Comparison of ENCODE assay signal across 8 mouse cellular contexts in the genomic region with DNA sequence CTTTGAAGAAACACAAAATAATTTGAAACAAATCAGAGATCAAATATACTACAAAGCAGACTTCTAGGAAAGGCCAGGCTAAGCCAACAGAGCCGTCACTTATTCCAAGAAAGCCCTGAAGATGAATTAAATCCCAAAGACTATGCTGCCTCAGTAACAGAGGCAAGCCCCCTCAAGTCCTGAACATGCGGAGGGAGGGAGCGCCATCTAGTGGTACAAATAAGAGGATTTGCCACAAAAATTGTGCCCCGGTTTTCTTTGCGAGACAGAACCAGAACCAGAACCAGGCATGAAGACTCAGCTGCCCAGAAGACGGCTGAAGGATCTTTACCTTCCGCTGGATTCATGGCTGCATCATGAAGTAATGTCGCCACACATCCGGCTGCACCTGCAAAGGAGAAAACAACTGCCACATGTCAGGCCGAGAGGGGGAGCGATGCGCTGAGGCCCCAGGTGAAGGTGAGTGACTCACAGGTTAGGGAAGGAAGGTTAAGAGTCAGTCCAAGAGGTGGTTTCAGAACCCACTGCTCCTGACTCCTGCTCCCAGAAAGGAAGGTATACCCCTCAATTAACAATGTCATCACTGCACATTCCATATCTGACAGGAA. TPM values are rescaled to one million over a fixed set of nuclear protein-coding genes. Genes with fewer than 3 reads are reported as not detected.
A peak's percentile ranks its signal among the peaks of the same experiment; 100 is the strongest.
DNase-seq lines count a peak whose midpoint lies in the region; ATAC-seq and TF ChIP-seq lines count a peak whose summit lies in the region.
"Had no signal": no experiment of that assay in that cellular context is flagged by ENCODE, and none has a peak within 500 bp of the region (broad histone marks: within the 10 kb centered on the region; RNA-seq: fewer than 3 reads in every experiment).

No protein-coding gene starts in this region.

- H3K27ac ChIP-seq in kidney, embryonic 16.5 days (ENCODE audit: low read length): no peak overlapping the region
- no peak overlapping the region for H3K27ac ChIP-seq in CH12.LX (ENCODE audit: insufficient read depth, low read depth)
- no peak overlapping the region for H3K27ac ChIP-seq in forebrain, embryonic 16.5 days (ENCODE audit: low read length)
- no peak overlapping the region for H3K27ac ChIP-seq in intestine, embryonic 16.5 days (ENCODE audit: low read length)
- H3K27ac ChIP-seq: limb, embryonic 12.5 days had no signal

- H3K4me3 ChIP-seq in kidney, embryonic 16.5 days (ENCODE audit: low read length): no peak overlapping the region
- no peak overlapping the region for H3K4me3 ChIP-seq in CH12.LX (replicated peaks in 1 of 3; ENCODE audit: low read depth in 2 of 3, low read length in 2 of 3, poor library complexity in 1 of 3)
- no peak overlapping the region for H3K4me3 ChIP-seq in forebrain, embryonic 16.5 days (replicated peaks; ENCODE audit: low read length)
- H3K4me3 ChIP-seq in intestine, embryonic 16.5 days (ENCODE audit: low read length): no peak overlapping the region
- H3K4me3 ChIP-seq: limb, embryonic 12.5 days had no signal

- no peak for TF ChIP-seq EP300 in CH12.LX (IDR thresholded peaks at IDR 0.05; ENCODE audit: low read length)

- dilution Hi-C loops in CH12.LX (cut with MboI; ENCODE audit: extremely low pct_ligation_motif_present, extremely low pct_unique_long_range_greater_than_20kb, low sequenced_read_pairs): no loop called here

- TF ChIP-seq POLR2A in CH12.LX (IDR thresholded peaks at IDR 0.05; ENCODE audit: low read depth, low read length): no peak

- ATAC-seq in kidney, embryonic 16.5 days (ENCODE audit: low FRiP score, low TSS enrichment): no peak
- ATAC-seq in forebrain, embryonic 16.5 days: 0 out of 2 replicates have a peak, but pooled peaks have one; percentile 57
- no peak for ATAC-seq in intestine, embryonic 16.5 days

- H3K9ac ChIP-seq in kidney, embryonic 16.5 days (replicated peaks; ENCODE audit: low read length): no peak overlapping the region
- H3K9ac ChIP-seq in CH12.LX (ENCODE audit: insufficient read depth, low read depth): no peak overlapping the region
- H3K9ac ChIP-seq in forebrain, embryonic 16.5 days (replicated peaks; ENCODE audit: low read depth, low read length): no peak overlapping the region
- no peak overlapping the region for H3K9ac ChIP-seq in intestine, embryonic 16.5 days (ENCODE audit: low read depth, low read length)
- H3K9ac ChIP-seq: limb, embryonic 12.5 days had no signal

- TF ChIP-seq RAD21 in CH12.LX (IDR thresholded peaks at IDR 0.05; ENCODE audit: low read depth, low read length): peak; percentile 62

- peaks cover 15% of the 10 kb centered on the region for H3K36me3 ChIP-seq in kidney, embryonic 16.5 days (ENCODE audit: insufficient read depth, low read length)
- peaks cover 23 to 74% of the 10 kb centered on the region in 2 experiments for H3K36me3 ChIP-seq in CH12.LX (replicated peaks in 1 of 2; ENCODE audit: control insufficient read depth in 1 of 2, insufficient read depth in 1 of 2, low read length in 1 of 2)
- H3K36me3 ChIP-seq in forebrain, embryonic 16.5 days (ENCODE audit: control insufficient read depth, insufficient read depth): 0 out of 2 replicates have a peak, but pooled peaks cover 7% of the 10 kb centered on the region
- 0 out of 2 replicates have a peak, but pooled peaks cover 7% of the 10 kb centered on the region for H3K36me3 ChIP-seq in intestine, embryonic 16.5 days (ENCODE audit: control insufficient read depth, insufficient read depth, low read length)

- H3K4me2 ChIP-seq in kidney, embryonic 16.5 days (replicated peaks; ENCODE audit: low read depth, low read length): no peak overlapping the region
- H3K4me2 ChIP-seq in CH12.LX (ENCODE audit: insufficient read depth, low read depth, poor library complexity, severe bottlenecking): no peak overlapping the region
- no peak overlapping the region for H3K4me2 ChIP-seq in forebrain, embryonic 16.5 days (ENCODE audit: low read length)
- H3K4me2 ChIP-seq in intestine, embryonic 16.5 days (ENCODE audit: low read depth, low read length): no peak overlapping the region
- H3K4me2 ChIP-seq: limb, embryonic 12.5 days had no signal

- H3K79me2 ChIP-seq in CH12.LX (replicated peaks; ENCODE audit: control insufficient read depth, extremely low read depth, insufficient read depth, poor library complexity, severe bottlenecking): no peaks in the 10 kb centered on the region; the same call in 1 of the 2 replicates

- peak; percentile 59 to 75 for TF ChIP-seq CTCF in CH12.LX (conservative IDR thresholded peaks at IDR 0.05 in 1 of 2, IDR thresholded peaks at IDR 0.05 in 1 of 2; ENCODE audit: low read depth in 2 of 2, low read length in 2 of 2)

- WGBS in kidney, embryonic 16.5 days: 58% methylated on average over 12 of the region's 12 CpGs
- WGBS in forebrain, embryonic 16.5 days: 44% methylated on average over 12 of the region's 12 CpGs
- 55% methylated on average over 12 of the region's 12 CpGs for WGBS in intestine, embryonic 16.5 days

- no peaks in the 10 kb centered on the region for H3K9me3 ChIP-seq in kidney, embryonic 16.5 days (ENCODE audit: low read length)
- H3K9me3 ChIP-seq in CH12.LX (replicated peaks; ENCODE audit: low read length): no peaks in the 10 kb centered on the region
- no peaks in the 10 kb centered on the region for H3K9me3 ChIP-seq in forebrain, embryonic 16.5 days (ENCODE audit: control insufficient read depth, low read length)
- no peaks in the 10 kb centered on the region for H3K9me3 ChIP-seq in intestine, embryonic 16.5 days (ENCODE audit: control insufficient read depth, low read length)
- H3K9me3 ChIP-seq: limb, embryonic 12.5 days had no signal

- in situ Hi-C loops in CH12.LX (cut with MboI; ENCODE audit: low pct_ligation_motif_present, low pct_unique_long_range_greater_than_20kb, low sequenced_read_pairs): no loop called here

- peaks cover 8% of the 10 kb centered on the region for H3K4me1 ChIP-seq in kidney, embryonic 16.5 days (ENCODE audit: insufficient read depth, low read length)
- peaks cover 11 to 52% of the 10 kb centered on the region in 2 experiments for H3K4me1 ChIP-seq in CH12.LX (ENCODE audit: control insufficient read depth in 1 of 2, insufficient read depth in 2 of 2)
- H3K4me1 ChIP-seq in forebrain, embryonic 16.5 days (replicated peaks; ENCODE audit: control insufficient read depth, insufficient read depth, low read length): 0 out of 2 replicates have a peak, but pooled peaks cover 2% of the 10 kb centered on the region
- H3K4me1 ChIP-seq in intestine, embryonic 16.5 days (ENCODE audit: control insufficient read depth, insufficient read depth, low read length): peaks cover 12% of the 10 kb centered on the region; the same call in 1 of the 2 replicates

- DNase-seq in kidney, adult 18-20 months: peak; percentile 47
- DNase-seq in CH12.LX (ENCODE audit: extremely low read depth): peak; percentile 51
- peak; percentile 43 for DNase-seq in T-cell, adult 2 months (ENCODE audit: low spot score)
- peak; percentile 45 for DNase-seq in lung, postnatal 14 days

- H3K27me3 ChIP-seq in kidney, embryonic 16.5 days (ENCODE audit: insufficient read depth, low read length): no peaks in the 10 kb centered on the region
- H3K27me3 ChIP-seq in CH12.LX (replicated peaks): no peaks in the 10 kb centered on the region
- H3K27me3 ChIP-seq in forebrain, embryonic 16.5 days (replicated peaks; ENCODE audit: control insufficient read depth, insufficient read depth, low read length): no peaks in the 10 kb centered on the region
- H3K27me3 ChIP-seq in intestine, embryonic 16.5 days (replicated peaks; ENCODE audit: control insufficient read depth, insufficient read depth, low read length): no peaks in the 10 kb centered on the region
- H3K27me3 ChIP-seq: limb, embryonic 12.5 days had no signal

TF ChIP-seq in CH12.LX, 34 proteins besides CTCF, POLR2A, EP300 and RAD21:
- TF ChIP-seq ELF1 (IDR thresholded peaks at IDR 0.05; ENCODE audit: low read depth, low read length) (no peak), SMC3 (IDR thresholded peaks at IDR 0.05; ENCODE audit: low read depth, low read length) (peak; percentile 55), USF2 (conservative IDR thresholded peaks at IDR 0.05; ENCODE audit: low read depth, low read length) (no peak)

RNA-seq across cellular contexts. Expression of gene Slc25a28, which starts 9.1 kb away (rescaled TPM):
- polyA plus RNA-seq in kidney, embryonic 16.5 days (2015; fragmentation: Nextera tagmentation; extraction: Ambion mirVana): 15.5 and 15.7 TPM in 2 replicates
- 33.0 and 35.2 TPM in 2 replicates for total RNA-seq in CH12.LX (2012; rRNA removed)
- 37.8 and 41.5 TPM in 2 replicates for total RNA-seq in CH12.LX (2014; rRNA removed)
- polyA plus RNA-seq in CH12.LX (2012; ENCODE audit: insufficient read length, low read depth): 42.8 and 48.1 TPM in 2 replicates
- 15.6 and 16.4 TPM in 2 replicates for polyA plus RNA-seq in forebrain, embryonic 16.5 days (2015; fragmentation: Nextera tagmentation; extraction: Ambion mirVana)
- 19.5 and 20.0 TPM in 2 replicates for polyA plus RNA-seq in intestine, embryonic 16.5 days (2015; fragmentation: Nextera tagmentation; extraction: Ambion mirVana)

RNA-seq across cellular contexts. Expression of gene Entpd7, which starts 23.9 kb away (rescaled TPM):
- 12.9 and 15.0 TPM in 2 replicates for polyA plus RNA-seq in kidney, embryonic 16.5 days (2015; fragmentation: Nextera tagmentation; extraction: Ambion mirVana)
- total RNA-seq in CH12.LX (2012; rRNA removed): 6.0 and 7.7 TPM in 2 replicates
- 2.7 and 2.9 TPM in 2 replicates for total RNA-seq in CH12.LX (2014; rRNA removed)
- 3.9 and 4.0 TPM in 2 replicates for polyA plus RNA-seq in CH12.LX (2012; ENCODE audit: insufficient read length, low read depth)
- polyA plus RNA-seq in forebrain, embryonic 16.5 days (2015; fragmentation: Nextera tagmentation; extraction: Ambion mirVana): 8.9 and 9.6 TPM in 2 replicates
- polyA plus RNA-seq in intestine, embryonic 16.5 days (2015; fragmentation: Nextera tagmentation; extraction: Ambion mirVana): 27.6 and 36.9 TPM in 2 replicates

RNA-seq across cellular contexts. Expression of gene Nkx2-3, which starts 53.4 kb away (rescaled TPM):
- polyA plus RNA-seq in kidney, embryonic 16.5 days (2015; fragmentation: Nextera tagmentation; extraction: Ambion mirVana): 0.07 TPM in 1 of 2 replicates, not detected in the other
- total RNA-seq in CH12.LX (2012; rRNA removed) (not detected in 2 replicates), CH12.LX (2014; rRNA removed) (not detected in 2 replicates)
- 0.15 TPM in 1 of 2 replicates, not detected in the other for polyA plus RNA-seq in CH12.LX (2012; ENCODE audit: insufficient read length, low read depth)
- polyA plus RNA-seq in forebrain, embryonic 16.5 days (2015; fragmentation: Nextera tagmentation; extraction: Ambion mirVana): 2.2 and 2.7 TPM in 2 replicates
- polyA plus RNA-seq in intestine, embryonic 16.5 days (2015; fragmentation: Nextera tagmentation; extraction: Ambion mirVana): 61.3 and 64.6 TPM in 2 replicates
- polyA plus RNA-seq: limb, embryonic 12.5 days had no signal

Comparison
In these comparisons a context has a peak if more than half of its experiments do, and no peak if none do; other contexts are left out.
1. RNA of gene Nkx2-3, which starts 53.4 kb away (polyA plus RNA-seq): 61.3 to 64.6 TPM in intestine, embryonic 16.5 days; 2.2 to 2.7 TPM in forebrain, embryonic 16.5 days, 0.07 TPM in kidney, embryonic 16.5 days and 0.15 TPM in CH12.LX; every median in the first group is over 10 times any median in the second.
2. Peak in every context shown above with its lines, with median percentiles within 50 percentile points of each other: DNase-seq.